Mouse (Mus musculus) spleen, adult 2 months (tissue): Measurements from ENCODE around the gene Misp. TPM values are rescaled to one million over a fixed set of nuclear protein-coding genes. Genes with fewer than 3 reads are reported as not detected.
A peak's percentile ranks its signal among the peaks of the same experiment; 100 is the strongest.

Experiments
- DNase-seq, 2 experiments: peaks; one replicate each; pipeline versions ENCODE4 v3.0.0 to v3.0.0-alpha.2; 2012 to 2021; ENCODE audit warnings: low spot score in 2 of 2, low read depth in 1 of 2
- H3K27ac ChIP-seq: fragments of 200-500 bp; 2 replicates; pipeline ENCODE4 v1.5.1; 2012; ENCODE audit warnings: low read length, inconsistent platforms; ENCODE audit not compliant: insufficient read depth
- H3K27me3 ChIP-seq: fragments of 200-500 bp; 2 replicates; pipeline ENCODE4 v1.6.1; 2012; ENCODE audit warnings: mild to moderate bottlenecking, moderate library complexity, low read length, inconsistent platforms; ENCODE audit not compliant: control insufficient read depth, insufficient read depth
- H3K36me3 ChIP-seq: fragments of 200-500 bp; 2 replicates; pipeline ENCODE4 v1.6.1; 2012; ENCODE audit warnings: mild to moderate bottlenecking, low read length, inconsistent platforms; ENCODE audit not compliant: control insufficient read depth, insufficient read depth
- H3K4me1 ChIP-seq: fragments of 200-500 bp; 2 replicates; pipeline ENCODE4 v1.6.1; 2011; ENCODE audit warnings: inconsistent platforms; ENCODE audit not compliant: control insufficient read depth, insufficient read depth, insufficient read length
- H3K4me3 ChIP-seq: fragments of 200-500 bp; 2 replicates; pipeline ENCODE4 v1.5.1; 2011; ENCODE audit warnings: mild to moderate bottlenecking, inconsistent platforms; ENCODE audit not compliant: insufficient read depth, insufficient read length; ENCODE audit errors: extremely low read depth
- CTCF ChIP-seq: fragments of 200-500 bp; IDR thresholded peaks from 2 replicates; pipeline ENCODE4 v1.5.1; 2011; ENCODE audit warnings: mild to moderate bottlenecking, inconsistent platforms; ENCODE audit not compliant: insufficient read depth, insufficient read length, insufficient replicate concordance; ENCODE audit errors: extremely low read depth
- POLR2A ChIP-seq: fragments of 200-500 bp; IDR thresholded peaks from 2 replicates; pipeline ENCODE4 v1.6.1; 2011; ENCODE audit warnings: low read depth, low read length, inconsistent platforms
- WGBS: fragments of 180-500 bp; shearing (Covaris S2); methylation state at CpG from one replicate; pipeline ENCODE4 v1.1.7; 2018; 5-methylcytosine and 5-hydroxymethylcytosine counted together
- polyA plus RNA-seq: library from polyadenylated mRNA; depleted of rRNA; stranded (reverse); fragments of >200 nt; gene quantifications from 2 replicates; pipeline ENCODE4 v1.2.3, GENCODE M21; 2012

The Misp gene
- polyA plus RNA-seq, 1 experiment = 0.07 TPM

- H3K27ac ChIP-seq = no peak overlapping the region
- no peak for DNase-seq
Observed at GRCm38 (mm10) chr10:79794491-79794931, 26.3 kb upstream of the Misp start.

GRCm38 (mm10) chr10:79795905-79796304 is 24.9 kb upstream of the Misp start:
- H3K4me1 ChIP-seq = peaks cover 7% of the 10 kb centered on the region
- H3K27me3 ChIP-seq = no peaks in the 10 kb centered on the region
- WGBS = 94% methylated on average over 3 of the region's 3 CpGs
- no peak for TF ChIP-seq CTCF
- no peak for TF ChIP-seq POLR2A
- no peak overlapping the region for H3K27ac ChIP-seq
- DNase-seq = no peak
- H3K36me3 ChIP-seq = no peaks in the 10 kb centered on the region
- no peak overlapping the region for H3K4me3 ChIP-seq

More at GRCm38 (mm10) chr10:79794491-79794931, 26.3 kb upstream of the Misp start:
- 29% methylated on average over 10 of the region's 10 CpGs for WGBS
- peaks cover 7% of the 10 kb centered on the region for H3K4me1 ChIP-seq
- TF ChIP-seq CTCF = no peak
- no peak for TF ChIP-seq POLR2A
- no peaks in the 10 kb centered on the region for H3K27me3 ChIP-seq
- no peaks in the 10 kb centered on the region for H3K36me3 ChIP-seq
- no peak overlapping the region for H3K4me3 ChIP-seq

GRCm38 (mm10) chr10:79797326-79797725 is 23.5 kb upstream of the Misp start:
- Histone ChIP-seq H3K27me3 (no peaks in the 10 kb centered on the region), H3K4me3 (no peak overlapping the region), H3K36me3 (no peaks in the 10 kb centered on the region), H3K27ac (no peak overlapping the region), H3K4me1 (peaks cover 7% of the 10 kb centered on the region)
- DNase-seq = no peak
- 33% methylated on average over 15 of the region's 15 CpGs for WGBS
- TF ChIP-seq POLR2A (no peak), CTCF (no peak)

GRCm38 (mm10) chr10:79798289-79798928 is 22.4 kb upstream of the Misp start:
- peak; percentile 21 to 33 for DNase-seq
- Histone ChIP-seq H3K36me3 (no peaks in the 10 kb centered on the region), H3K4me1 (peaks cover 7% of the 10 kb centered on the region), H3K4me3 (no peak overlapping the region), H3K27ac (no peak overlapping the region), H3K27me3 (no peaks in the 10 kb centered on the region)
- WGBS = 27% methylated on average over 12 of the region's 12 CpGs
- no peak for TF ChIP-seq POLR2A
- no peak for TF ChIP-seq CTCF

GRCm38 (mm10) chr10:79800508-79800907 is 20.3 kb upstream of the Misp start:
- WGBS = 95% methylated on average over 11 of the region's 11 CpGs
- H3K27ac ChIP-seq = no peak overlapping the region
- no peaks in the 10 kb centered on the region for H3K36me3 ChIP-seq
- no peak for TF ChIP-seq CTCF
- no peak for TF ChIP-seq POLR2A
- DNase-seq = no peak
- H3K27me3 ChIP-seq = no peaks in the 10 kb centered on the region
- H3K4me3 ChIP-seq = no peak overlapping the region
- peaks cover 5% of the 10 kb centered on the region; the same call in 1 of the 2 replicates for H3K4me1 ChIP-seq

GRCm38 (mm10) chr10:79801837-79802236 is 19.0 kb upstream of the Misp start:
- no peak overlapping the region for H3K27ac ChIP-seq

GRCm38 (mm10) chr10:79802331-79802971 is 18.3 kb upstream of the Misp start:
- TF ChIP-seq CTCF = no peak
- no peak for TF ChIP-seq POLR2A
- Histone ChIP-seq H3K4me1 (peaks cover 5% of the 10 kb centered on the region; the same call in 1 of the 2 replicates), H3K4me3 (no peak overlapping the region), H3K36me3 (no peaks in the 10 kb centered on the region), H3K27me3 (no peaks in the 10 kb centered on the region), H3K27ac (peak overlapping the region; percentile 27; the same call in 1 of the 2 replicates)
- no peak for DNase-seq
- WGBS = 77% methylated on average over 11 of the region's 11 CpGs

More at GRCm38 (mm10) chr10:79801837-79802236, 19.0 kb upstream of the Misp start:
- DNase-seq = no peak
- Histone ChIP-seq H3K4me3 (no peak overlapping the region), H3K4me1 (peaks cover 5% of the 10 kb centered on the region; the same call in 1 of the 2 replicates), H3K27me3 (no peaks in the 10 kb centered on the region), H3K36me3 (no peaks in the 10 kb centered on the region)
- WGBS = 83% methylated on average over 3 of the region's 3 CpGs
- TF ChIP-seq POLR2A (no peak), CTCF (no peak)
